Mouse (Mus musculus): ENCODE measurements at regions not wholly inside any gene's neighbourhood (a gene's known extent, or its start where the extent isn't known, plus 50 kb on each side); places are given as distances from the start of the nearest gene placed in this dataset.

GRCm38 (mm10) chr2:75248251-75248650, 410.8 kb upstream of the Hnrnpa3 start:
- TF ChIP-seq CTCF (IDR thresholded peaks at IDR 0.05; ENCODE audit: low read depth) (no peak), EP300 (optimal IDR thresholded peaks at IDR 0.05) (no peak)
- H3K9ac ChIP-seq (ENCODE audit: low read length): no peak overlapping the region
- ATAC-seq (ENCODE audit: low FRiP score, low TSS enrichment) (no peak), DNase-seq (ENCODE audit: low spot score) (no peak)
- 37% methylated on average over 5 of the region's 5 CpGs for WGBS
- no peak overlapping the region for H3K4me3 ChIP-seq (ENCODE audit: low read depth, low read length)
- no peaks in the 10 kb centered on the region for H3K4me1 ChIP-seq (replicated peaks; ENCODE audit: control insufficient read depth, insufficient read depth)
- no peaks in the 10 kb centered on the region for H3K36me3 ChIP-seq (ENCODE audit: control insufficient read depth, insufficient read depth, low read length)
- no peak overlapping the region for H3K4me2 ChIP-seq (replicated peaks; ENCODE audit: low read depth)
- no peaks in the 10 kb centered on the region for H3K27me3 ChIP-seq (ENCODE audit: control insufficient read depth, insufficient read depth, low read length)
- no peaks in the 10 kb centered on the region for H3K9me3 ChIP-seq (ENCODE audit: control insufficient read depth, low read length)
- H3K27ac ChIP-seq (replicated peaks): no peak overlapping the region

- DNase-seq (ENCODE audit: low spot score) (no peak), ATAC-seq (ENCODE audit: low FRiP score, low TSS enrichment) (no peak)
- TF ChIP-seq EP300 (optimal IDR thresholded peaks at IDR 0.05) (no peak), CTCF (IDR thresholded peaks at IDR 0.05; ENCODE audit: low read depth) (peak; percentile 20; the same call in 1 of the 2 replicates)
- H3K4me3 ChIP-seq (ENCODE audit: low read depth, low read length): no peak overlapping the region
- H3K27me3 ChIP-seq (ENCODE audit: control insufficient read depth, insufficient read depth, low read length): no peaks in the 10 kb centered on the region
- H3K4me1 ChIP-seq (replicated peaks; ENCODE audit: control insufficient read depth, insufficient read depth): no peaks in the 10 kb centered on the region
- H3K4me2 ChIP-seq (replicated peaks; ENCODE audit: low read depth): no peak overlapping the region
- no peaks in the 10 kb centered on the region for H3K36me3 ChIP-seq (ENCODE audit: control insufficient read depth, insufficient read depth, low read length)
- no peak overlapping the region for H3K9ac ChIP-seq (ENCODE audit: low read length)
- H3K9me3 ChIP-seq (ENCODE audit: control insufficient read depth, low read length): no peaks in the 10 kb centered on the region
- H3K27ac ChIP-seq (replicated peaks): no peak overlapping the region
- WGBS: 96% methylated on average over 1 of the region's 1 CpGs
Observed at GRCm38 (mm10) chr2:75250507-75250906, 408.6 kb upstream of the Hnrnpa3 start.

- no peaks in the 10 kb centered on the region for H3K9me3 ChIP-seq (ENCODE audit: control insufficient read depth, low read length)
- DNase-seq (ENCODE audit: low spot score) (no peak), ATAC-seq (ENCODE audit: low FRiP score, low TSS enrichment) (no peak)
- H3K27ac ChIP-seq (replicated peaks): no peak overlapping the region
- TF ChIP-seq CTCF (IDR thresholded peaks at IDR 0.05; ENCODE audit: low read depth) (no peak), EP300 (optimal IDR thresholded peaks at IDR 0.05) (no peak)
- H3K9ac ChIP-seq (ENCODE audit: low read length): no peak overlapping the region
- 88% methylated on average over 8 of the region's 8 CpGs for WGBS
- H3K36me3 ChIP-seq (ENCODE audit: control insufficient read depth, insufficient read depth, low read length): no peaks in the 10 kb centered on the region
- H3K4me2 ChIP-seq (replicated peaks; ENCODE audit: low read depth): no peak overlapping the region
- no peaks in the 10 kb centered on the region for H3K27me3 ChIP-seq (ENCODE audit: control insufficient read depth, insufficient read depth, low read length)
- H3K4me3 ChIP-seq (ENCODE audit: low read depth, low read length): no peak overlapping the region
- H3K4me1 ChIP-seq (replicated peaks; ENCODE audit: control insufficient read depth, insufficient read depth): no peaks in the 10 kb centered on the region
Observed at GRCm38 (mm10) chr2:75252829-75253228, 406.2 kb upstream of the Hnrnpa3 start.

GRCm38 (mm10) chr2:75265218-75265617, 393.8 kb upstream of the Hnrnpa3 start:
- WGBS: 71% methylated on average over 7 of the region's 7 CpGs
- H3K9ac ChIP-seq (ENCODE audit: low read length): no peak overlapping the region
- no peak overlapping the region for H3K4me2 ChIP-seq (replicated peaks; ENCODE audit: low read depth)
- H3K4me3 ChIP-seq (ENCODE audit: low read depth, low read length): no peak overlapping the region
- no peak overlapping the region for H3K27ac ChIP-seq (replicated peaks)
- DNase-seq (ENCODE audit: low spot score) (no peak), ATAC-seq (ENCODE audit: low FRiP score, low TSS enrichment) (no peak)
- H3K9me3 ChIP-seq (ENCODE audit: control insufficient read depth, low read length): no peaks in the 10 kb centered on the region
- TF ChIP-seq EP300 (optimal IDR thresholded peaks at IDR 0.05) (no peak), CTCF (IDR thresholded peaks at IDR 0.05; ENCODE audit: low read depth) (no peak)
- no peaks in the 10 kb centered on the region for H3K27me3 ChIP-seq (ENCODE audit: control insufficient read depth, insufficient read depth, low read length)
- no peaks in the 10 kb centered on the region for H3K36me3 ChIP-seq (ENCODE audit: control insufficient read depth, insufficient read depth, low read length)
- H3K4me1 ChIP-seq (replicated peaks; ENCODE audit: control insufficient read depth, insufficient read depth): no peaks in the 10 kb centered on the region

GRCm38 (mm10) chr2:75265739-75266699, 393.0 kb upstream of the Hnrnpa3 start:
- TF ChIP-seq CTCF (IDR thresholded peaks at IDR 0.05; ENCODE audit: low read depth): no peak
- TF ChIP-seq EP300 (optimal IDR thresholded peaks at IDR 0.05): no peak
- DNase-seq (ENCODE audit: low spot score) (no peak), ATAC-seq (ENCODE audit: low FRiP score, low TSS enrichment) (no peak)
- H3K36me3 ChIP-seq (ENCODE audit: control insufficient read depth, insufficient read depth, low read length): no peaks in the 10 kb centered on the region
- no peaks in the 10 kb centered on the region for H3K27me3 ChIP-seq (ENCODE audit: control insufficient read depth, insufficient read depth, low read length)
- H3K9me3 ChIP-seq (ENCODE audit: control insufficient read depth, low read length): no peaks in the 10 kb centered on the region
- no peak overlapping the region for H3K4me2 ChIP-seq (replicated peaks; ENCODE audit: low read depth)
- H3K4me1 ChIP-seq (replicated peaks; ENCODE audit: control insufficient read depth, insufficient read depth): no peaks in the 10 kb centered on the region
- no peak overlapping the region for H3K9ac ChIP-seq (ENCODE audit: low read length)
- H3K4me3 ChIP-seq (ENCODE audit: low read depth, low read length): no peak overlapping the region
- no peak overlapping the region for H3K27ac ChIP-seq (replicated peaks)
- 80% methylated on average over 19 of the region's 19 CpGs for whole genome bisulfite sequencing

- Histone ChIP-seq H3K9ac (ENCODE audit: low read length) (no peak overlapping the region), H3K27me3 (ENCODE audit: control insufficient read depth, insufficient read depth, low read length) (no peaks in the 10 kb centered on the region), H3K4me1 (replicated peaks; ENCODE audit: control insufficient read depth, insufficient read depth) (no peaks in the 10 kb centered on the region), H3K36me3 (ENCODE audit: control insufficient read depth, insufficient read depth, low read length) (no peaks in the 10 kb centered on the region), H3K4me2 (replicated peaks; ENCODE audit: low read depth) (no peak overlapping the region), H3K27ac (replicated peaks) (no peak overlapping the region), H3K9me3 (ENCODE audit: control insufficient read depth, low read length) (no peaks in the 10 kb centered on the region), H3K4me3 (ENCODE audit: low read depth, low read length) (no peak overlapping the region)
- DNase-seq (ENCODE audit: low spot score): no peak
- no peak for ATAC-seq (ENCODE audit: low FRiP score, low TSS enrichment)
- WGBS: 64% methylated on average over 3 of the region's 3 CpGs
- TF ChIP-seq CTCF (IDR thresholded peaks at IDR 0.05; ENCODE audit: low read depth) (no peak), EP300 (optimal IDR thresholded peaks at IDR 0.05) (no peak)
Observed at GRCm38 (mm10) chr2:75267949-75268348, 391.1 kb upstream of the Hnrnpa3 start.

Measured in stomach, postnatal 0 days (tissue).